Mouse (Mus musculus) bone marrow macrophage, adult 2 months (primary cell): Measurements from ENCODE around the gene F2r.

Experiments
- CTCF ChIP-seq: IDR thresholded peaks from 2 replicates; pipeline ENCODE4 v1.5.1; 2012; ENCODE audit warnings: low read depth, mild to moderate bottlenecking, low read length, moderate library complexity
- POLR2A ChIP-seq: IDR thresholded peaks from 2 replicates; pipeline ENCODE4 v1.6.1; 2012; ENCODE audit warnings: mild to moderate bottlenecking, low read depth, low read length, borderline replicate concordance

- TF ChIP-seq CTCF (no peak), POLR2A (no peak)
Observed at GRCm38 (mm10) chr13:95591606-95592005, 26.7 kb downstream of the F2r start.
